Mouse (Mus musculus) lung, embryonic 14.5 days (tissue): Measurements from ENCODE around the gene Zmiz1. TPM values are rescaled to one million over a fixed set of nuclear protein-coding genes. Genes with fewer than 3 reads are reported as not detected.

ENCODE experiments used
- ATAC-seq: fragments of 200-750 bp; cut with Nextera tagmentation; 2 replicates; pipeline ENCODE4 v1.8.0; 2017; ENCODE audit warnings: mild to moderate bottlenecking, moderate TSS enrichment, moderate library complexity; ENCODE audit not compliant: insufficient read depth
- DNase-seq: peaks from one replicate; pipeline ENCODE4 v3.0.0-alpha.2; 2015
- H3K27ac ChIP-seq: fragments of 300-500 bp; sonication (generic); 2 replicates; pipeline ENCODE4 v1.5.1; 2014; ENCODE audit warnings: low read depth, mild to moderate bottlenecking, moderate library complexity
- H3K27me3 ChIP-seq: fragments of 300-500 bp; sonication (generic); 2 replicates; pipeline ENCODE4 v1.6.1; 2014; ENCODE audit warnings: low read length, control low read depth; ENCODE audit not compliant: insufficient read depth
- H3K36me3 ChIP-seq: fragments of 300-500 bp; sonication (generic); 2 replicates; pipeline ENCODE4 v1.6.1; 2014; ENCODE audit warnings: control low read depth; ENCODE audit not compliant: insufficient read depth
- H3K4me1 ChIP-seq: fragments of 300-500 bp; sonication (generic); 2 replicates; pipeline ENCODE4 v1.6.1; 2014; ENCODE audit warnings: antibody characterized with exemption, control low read depth; ENCODE audit not compliant: insufficient read depth
- H3K4me2 ChIP-seq: fragments of 300-500 bp; sonication (generic); 2 replicates; pipeline ENCODE4 v1.6.1; 2014; ENCODE audit warnings: mild to moderate bottlenecking
- H3K4me3 ChIP-seq: fragments of 300-500 bp; sonication (generic); 2 replicates; pipeline ENCODE4 v1.5.1; 2014; ENCODE audit warnings: low read depth, low read length
- H3K9ac ChIP-seq: fragments of 300-500 bp; sonication (generic); 2 replicates; pipeline ENCODE4 v1.6.1; 2014
- H3K9me3 ChIP-seq: fragments of 300-500 bp; sonication (generic); 2 replicates; pipeline ENCODE4 v1.6.1; 2016; ENCODE audit warnings: low read depth, low read length, control low read depth
- CTCF ChIP-seq: IDR thresholded peaks from 2 replicates; pipeline ENCODE4 v1.5.1; 2016; ENCODE audit warnings: antibody characterized with exemption, low read depth
- WGBS: fragments of 180-500 bp; shearing (Covaris S2); extraction: QIAGEN DNeasy Blood & Tissue Kit; methylation state at CpG from one replicate; pipeline ENCODE4 v1.1.7; 2014; 5-methylcytosine and 5-hydroxymethylcytosine counted together
- polyA plus RNA-seq: library from polyadenylated mRNA; unstranded; fragments of >200 nt; fragmentation: Nextera tagmentation; extraction: Ambion mirVana; gene quantifications from 2 replicates; pipeline ENCODE4 v1.2.1, GENCODE M21; 2014

Gene Zmiz1
- polyA plus RNA-seq, 1 experiment from 2014 or later, result 33.5 TPM

DNA sequence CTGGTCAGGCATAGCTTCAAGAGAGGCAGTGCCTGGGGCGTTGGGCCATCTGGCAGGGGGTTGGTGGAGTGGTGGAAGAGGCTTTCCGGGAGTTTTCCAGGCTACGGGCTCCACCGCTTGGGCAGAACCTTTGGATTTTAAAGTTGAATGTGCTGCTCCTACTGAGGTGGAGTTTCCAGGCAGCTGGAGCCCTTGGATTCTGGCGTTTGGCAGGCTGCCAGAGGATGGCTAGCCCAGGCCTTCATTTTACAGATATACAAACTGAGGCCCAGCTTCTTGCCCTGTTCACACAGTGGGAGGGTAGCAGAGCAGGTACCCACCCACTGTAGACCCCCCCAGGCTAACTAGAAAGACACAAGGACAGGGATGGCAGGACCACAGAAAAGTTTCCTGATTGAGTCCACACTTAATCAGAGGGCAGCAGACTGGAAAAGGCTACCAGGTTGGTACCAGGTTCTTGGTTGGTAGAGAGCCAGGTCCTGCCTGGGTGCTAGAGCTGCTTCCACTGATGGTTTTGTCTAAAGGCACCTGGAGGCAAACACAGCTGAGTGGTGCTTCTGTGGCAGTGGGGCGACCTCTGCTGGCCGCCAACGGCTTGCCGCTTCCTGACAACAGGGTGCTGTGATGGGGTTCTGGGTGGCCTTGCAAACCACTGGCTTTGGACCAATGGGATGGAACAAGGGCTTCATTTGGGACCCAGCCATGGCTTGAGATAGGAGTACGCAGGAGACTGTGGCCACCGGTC lies 106.5 kb downstream of the Zmiz1 start:
- Histone ChIP-seq H3K36me3 (no peaks in the 10 kb centered on the region), H3K9ac (no peak overlapping the region), H3K27ac (peak overlapping the region; percentile 48), H3K27me3 (no peaks in the 10 kb centered on the region), H3K4me2 (no peak overlapping the region), H3K9me3 (no peaks in the 10 kb centered on the region), H3K4me3 (no peak overlapping the region), H3K4me1 (0 out of 2 replicates have a peak, but pooled peaks cover 3% of the 10 kb centered on the region)
- ATAC-seq, result peak; percentile 79
- TF ChIP-seq CTCF, result peak; percentile 98
- DNase-seq, result peak; percentile 88
- WGBS, result 17% methylated on average over 11 of the region's 11 CpGs

DNA sequence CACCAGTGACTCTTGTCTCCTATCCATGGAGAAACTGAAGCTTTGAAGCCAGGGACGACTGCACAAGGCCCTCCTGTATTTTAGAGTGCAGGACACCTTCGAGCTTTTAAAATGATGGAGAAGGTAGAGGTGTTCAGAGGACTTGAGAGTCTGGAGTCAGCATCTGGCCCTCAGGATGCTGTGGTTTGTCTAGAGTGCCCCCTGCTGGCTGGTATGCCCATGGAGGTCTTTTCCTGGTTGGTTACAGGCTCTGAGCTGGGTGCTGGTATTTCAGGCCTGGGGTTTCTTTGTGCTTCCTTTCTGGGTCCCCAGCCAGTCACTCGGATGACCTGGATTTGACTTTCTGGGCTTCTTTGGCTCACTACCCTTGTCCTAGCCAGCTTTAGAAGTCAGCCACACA lies 108.3 kb downstream of the Zmiz1 start:
- no peak overlapping the region for H3K4me3 ChIP-seq
- H3K4me2 ChIP-seq, result no peak overlapping the region
- H3K27ac ChIP-seq, result no peak overlapping the region
- TF ChIP-seq CTCF, result peak; percentile 81
- no peaks in the 10 kb centered on the region for H3K27me3 ChIP-seq
- ATAC-seq (no peak), DNase-seq (peak; percentile 82)
- peaks cover 6% of the 10 kb centered on the region for H3K36me3 ChIP-seq
- 45% methylated on average over 3 of the region's 3 CpGs for WGBS
- no peaks in the 10 kb centered on the region for H3K9me3 ChIP-seq
- H3K9ac ChIP-seq, result no peak overlapping the region
- H3K4me1 ChIP-seq, result no peaks in the 10 kb centered on the region

DNA sequence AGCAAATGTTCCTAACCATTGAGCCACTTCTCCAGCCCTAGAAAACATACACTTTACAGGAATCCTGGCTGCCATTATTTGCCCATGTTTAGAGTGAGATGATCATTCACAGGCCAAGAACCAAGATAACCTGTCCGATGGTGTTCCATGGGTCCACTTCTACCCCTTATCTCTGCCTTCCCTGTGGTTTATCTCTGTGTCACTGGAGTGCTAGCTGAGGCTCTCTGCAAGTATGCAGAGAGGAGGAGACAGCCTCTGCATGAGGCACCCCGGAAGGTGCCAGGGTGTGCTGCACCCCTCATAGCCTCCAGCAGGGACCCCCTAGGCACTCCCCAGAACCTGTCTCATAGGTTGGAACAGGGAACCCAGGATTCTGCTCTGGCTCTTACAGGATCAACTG lies 108.9 kb downstream of the Zmiz1 start:
- no peak overlapping the region for H3K9ac ChIP-seq
- WGBS, result 61% methylated on average over 2 of the region's 2 CpGs
- ATAC-seq, result no peak

DNA sequence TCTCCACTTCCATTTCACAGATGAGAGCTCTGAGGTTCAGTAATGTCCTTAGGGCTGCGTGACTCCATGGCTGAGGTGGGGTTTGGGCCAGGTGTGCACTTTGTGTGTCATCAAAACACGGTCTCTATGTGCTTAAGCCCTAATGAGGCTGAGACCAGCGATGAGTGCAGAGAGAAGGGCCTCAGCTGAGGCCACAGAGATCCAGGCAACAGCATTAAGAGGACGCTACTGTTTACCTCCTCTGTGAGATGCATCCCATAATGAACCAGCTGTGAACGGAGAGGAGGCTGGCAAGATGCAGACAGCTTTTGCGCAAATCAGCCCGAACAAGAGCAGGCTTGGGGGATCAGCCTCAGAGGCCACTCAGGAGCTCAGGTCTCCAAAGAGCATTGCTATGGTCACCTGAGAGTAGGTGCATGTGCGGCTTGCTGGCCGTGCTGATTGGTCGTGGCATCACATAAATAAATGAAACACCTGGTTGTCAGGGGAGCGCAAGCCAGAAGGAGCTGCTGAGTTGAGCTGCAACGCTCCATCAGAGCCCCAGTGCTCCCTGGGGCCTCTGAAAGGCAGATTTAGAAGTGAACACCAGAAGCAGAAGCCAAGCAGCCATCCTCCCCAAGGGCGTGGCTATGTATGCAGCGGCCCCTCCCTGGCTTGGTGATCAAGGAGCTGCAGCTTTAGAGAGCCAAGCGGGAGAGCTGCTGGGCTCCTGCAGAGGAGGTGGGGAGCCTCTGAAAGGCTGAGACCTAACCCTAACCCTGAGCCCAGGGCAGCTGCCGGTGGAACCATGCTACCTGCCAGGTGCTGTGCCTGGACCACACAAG lies 115.3 kb downstream of the Zmiz1 start:
- Histone ChIP-seq H3K27me3 (no peaks in the 10 kb centered on the region), H3K4me1 (no peaks in the 10 kb centered on the region), H3K9me3 (no peaks in the 10 kb centered on the region), H3K36me3 (peaks cover 73% of the 10 kb centered on the region), H3K4me3 (no peak overlapping the region), H3K4me2 (no peak overlapping the region), H3K9ac (no peak overlapping the region), H3K27ac (no peak overlapping the region; the same call in 1 of the 2 replicates)
- DNase-seq (no peak), ATAC-seq (no peak)
- TF ChIP-seq CTCF, result no peak
- 49% methylated on average over 16 of the region's 16 CpGs for WGBS

More for the DNA sequence above, 108.9 kb downstream of the Zmiz1 start:
- no peaks in the 10 kb centered on the region for H3K27me3 ChIP-seq
- H3K27ac ChIP-seq, result no peak overlapping the region
- TF ChIP-seq CTCF, result no peak
- no peaks in the 10 kb centered on the region for H3K9me3 ChIP-seq
- no peak overlapping the region for H3K4me2 ChIP-seq
- DNase-seq, result no peak
- H3K4me3 ChIP-seq, result no peak overlapping the region
- peaks cover 12% of the 10 kb centered on the region for H3K36me3 ChIP-seq
- no peaks in the 10 kb centered on the region for H3K4me1 ChIP-seq

DNA sequence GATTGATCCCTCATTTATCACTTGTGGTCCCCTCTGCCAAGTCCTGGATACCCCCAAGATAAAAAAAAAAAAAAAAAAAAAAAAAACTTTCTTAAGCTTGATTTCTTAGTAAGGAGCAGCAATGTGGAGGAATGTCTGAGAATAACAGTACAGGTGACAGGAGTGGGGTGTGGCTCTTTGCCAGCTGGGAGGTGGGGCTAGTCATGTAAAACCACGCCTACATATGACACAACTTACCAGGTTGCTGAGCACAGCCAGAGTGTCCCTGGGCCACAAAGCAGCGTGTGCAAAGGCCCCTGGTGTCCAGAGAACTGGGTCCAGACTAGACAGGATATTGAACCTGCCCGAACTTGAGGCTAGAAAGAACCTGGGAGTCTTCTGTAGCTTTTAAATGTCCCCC lies 117.7 kb downstream of the Zmiz1 start:
- H3K4me1 ChIP-seq, result no peaks in the 10 kb centered on the region
- H3K9me3 ChIP-seq, result no peaks in the 10 kb centered on the region
- 78% methylated on average over 3 of the region's 3 CpGs for WGBS
- ATAC-seq, result no peak
- H3K9ac ChIP-seq, result no peak overlapping the region
- H3K27ac ChIP-seq, result no peak overlapping the region
- TF ChIP-seq CTCF, result no peak
- DNase-seq, result no peak
- no peak overlapping the region for H3K4me3 ChIP-seq
- H3K4me2 ChIP-seq, result no peak overlapping the region
- H3K36me3 ChIP-seq, result peaks cover 89% of the 10 kb centered on the region
- no peaks in the 10 kb centered on the region for H3K27me3 ChIP-seq

DNA sequence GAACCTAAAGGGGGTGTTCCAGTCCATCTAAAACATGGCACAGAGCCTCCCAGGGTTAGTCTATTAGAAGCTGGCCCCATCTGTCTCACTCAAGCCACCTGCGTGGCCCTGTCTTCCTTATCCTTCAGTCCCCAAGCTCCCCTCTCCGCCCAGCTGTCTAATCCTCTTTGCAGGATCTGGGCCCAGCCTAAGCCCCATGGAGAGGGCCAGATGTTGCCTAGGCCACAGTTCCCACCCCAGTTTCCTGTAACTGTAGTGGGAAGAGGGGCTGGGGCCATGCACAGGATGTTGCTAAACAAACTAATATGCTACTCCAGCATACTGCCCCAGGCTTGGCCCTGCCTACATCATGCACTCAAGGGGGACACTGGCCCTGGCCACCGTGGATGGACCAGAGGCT lies 118.4 kb downstream of the Zmiz1 start:
- 62% methylated on average over 3 of the region's 3 CpGs for WGBS
- Histone ChIP-seq H3K9me3 (no peaks in the 10 kb centered on the region), H3K36me3 (peaks cover 89% of the 10 kb centered on the region), H3K4me2 (no peak overlapping the region), H3K27ac (no peak overlapping the region; the same call in 1 of the 2 replicates), H3K4me1 (no peaks in the 10 kb centered on the region), H3K27me3 (no peaks in the 10 kb centered on the region), H3K4me3 (no peak overlapping the region), H3K9ac (no peak overlapping the region)
- peak; percentile 48 for DNase-seq
- TF ChIP-seq CTCF, result no peak
- peak; percentile 42; the same call in 1 of the 2 replicates for ATAC-seq

DNA sequence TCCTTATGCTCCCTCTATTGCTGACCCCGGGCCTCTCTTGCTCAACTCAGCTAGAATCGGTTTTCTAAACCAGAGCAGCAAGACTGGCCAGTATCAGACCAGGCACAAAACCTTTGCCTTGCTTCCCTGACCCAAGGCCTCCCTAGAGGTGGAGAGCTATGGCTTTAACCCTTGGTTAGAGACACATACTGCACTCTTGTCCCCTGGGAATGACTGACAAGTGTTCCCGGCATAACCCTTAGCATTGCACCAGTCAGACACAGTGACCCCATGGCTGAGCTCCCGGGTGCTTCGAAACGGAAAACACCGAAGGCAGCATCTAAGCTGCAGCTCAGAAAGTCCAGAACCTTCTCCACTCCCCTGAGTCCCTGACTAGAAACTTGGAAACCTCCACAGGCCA lies 120.6 kb downstream of the Zmiz1 start:
- Histone ChIP-seq H3K9ac (no peak overlapping the region), H3K9me3 (no peaks in the 10 kb centered on the region), H3K27me3 (no peaks in the 10 kb centered on the region), H3K36me3 (peaks cover 90% of the 10 kb centered on the region), H3K4me3 (no peak overlapping the region), H3K4me1 (no peaks in the 10 kb centered on the region), H3K27ac (peak overlapping the region; percentile 24; the same call in 1 of the 2 replicates), H3K4me2 (no peak overlapping the region)
- ATAC-seq (no peak), DNase-seq (no peak)
- TF ChIP-seq CTCF, result no peak
- WGBS, result 88% methylated on average over 7 of the region's 7 CpGs
